Mouse (Mus musculus) urinary bladder, postnatal 4 days (tissue): Measurements from ENCODE around the gene Olfr1052.
"Not testable (repeated sequence)": the region's sequence is repeated elsewhere in the genome, so short reads cannot be mapped to it uniquely, and the experiment has no call there.

Source experiments
- DNase-seq, 2 experiments: peaks; one replicate each; pipeline ENCODE4 v3.0.0; 2021 to 2022; ENCODE audit warnings: low spot score in 2 of 2

Olfr1052 gene

GRCm38 (mm10) chr2:86292155-86292554 is at the start of gene Olfr1052:
Gene Olfr1052 (plus strand): TSS chr2:86292455.
- DNase-seq, result no peak

GRCm38 (mm10) chr2:86258228-86258627 is 34.0 kb upstream of the Olfr1052 start, which contains the start of gene Olfr1049:
Gene Olfr1049 (minus strand): TSS chr2:86258328.
- DNase-seq, result not testable (repeated sequence)

GRCm38 (mm10) chr2:86278988-86279387 is 13.3 kb upstream of the Olfr1052 start, which contains the start of gene Olfr1051:
Gene Olfr1051 (minus strand): TSS chr2:86279088.
- not testable (repeated sequence) for DNase-seq

- DNase-seq, result no peak
These were observed 22.9 kb downstream of the Olfr1052 start, which contains the start of gene Olfr1053 for GRCm38 (mm10) chr2:86315184-86315583. Gene Olfr1053 (minus strand): TSS chr2:86315284.

- DNase-seq, result no peak
These were observed 43.1 kb downstream of the Olfr1052 start, which contains the start of gene Olfr1054 for GRCm38 (mm10) chr2:86335333-86335732. Gene Olfr1054 (minus strand): TSS chr2:86335433.
